Mouse (Mus musculus) forebrain, embryonic 12.5 days (tissue): ENCODE measurements around the gene Caprin1. TPM values are rescaled to one million over a fixed set of nuclear protein-coding genes. Genes with fewer than 3 reads are reported as not detected.

ENCODE experiments used
- ATAC-seq: fragments of 200-750 bp; cut with Nextera tagmentation; 2 replicates; pipeline ENCODE4 v1.8.0; 2017; ENCODE audit warnings: moderate TSS enrichment; ENCODE audit not compliant: low FRiP score
- H3K27ac ChIP-seq: fragments of 300-500 bp; sonication (generic); 2 replicates; pipeline ENCODE4 v1.5.1; 2016; ENCODE audit warnings: mild to moderate bottlenecking
- H3K27me3 ChIP-seq: fragments of 300-500 bp; sonication (generic); 2 replicates; pipeline ENCODE4 v1.6.1; 2016; ENCODE audit warnings: mild to moderate bottlenecking
- H3K36me3 ChIP-seq: fragments of 300-500 bp; sonication (generic); replicated peaks from 2 replicates; pipeline ENCODE4 v1.6.1; 2016; ENCODE audit warnings: mild to moderate bottlenecking
- H3K4me1 ChIP-seq: fragments of 300-500 bp; sonication (generic); 2 replicates; pipeline ENCODE4 v1.6.1; 2016
- H3K4me2 ChIP-seq: fragments of 300-500 bp; sonication (generic); 2 replicates; pipeline ENCODE4 v1.6.1; 2016; ENCODE audit warnings: mild to moderate bottlenecking, moderate library complexity
- H3K4me3 ChIP-seq: fragments of 300-500 bp; sonication (generic); replicated peaks from 2 replicates; pipeline ENCODE4 v1.5.1; 2016; ENCODE audit warnings: mild to moderate bottlenecking
- H3K9ac ChIP-seq: fragments of 300-500 bp; sonication (generic); 2 replicates; pipeline ENCODE4 v1.6.1; 2016; ENCODE audit warnings: mild to moderate bottlenecking
- H3K9me3 ChIP-seq: fragments of 300-500 bp; sonication (generic); 2 replicates; pipeline ENCODE4 v1.6.1; 2016
- WGBS: fragments of 180-500 bp; shearing (Covaris S2); methylation state at CpG from one replicate; pipeline ENCODE4 v1.1.7; 2016; 5-methylcytosine and 5-hydroxymethylcytosine counted together
- polyA plus RNA-seq: library from polyadenylated mRNA; unstranded; fragments of >200 nt; fragmentation: Nextera tagmentation; extraction: Ambion mirVana; gene quantifications from 2 replicates; pipeline ENCODE4 v1.2.1, GENCODE M21; 2016

Gene Caprin1
- 584 and 628 TPM in 2 replicates for polyA plus RNA-seq

GRCm38 (mm10) chr2:103797491-103798009 lies at the start of gene Caprin1:
TSS of gene Caprin1 (minus strand) at chr2:103797649.
- peak within 1 kb of the TSS; percentile 59 for H3K4me2 ChIP-seq
- peaks cover 13% of the 10 kb centered on the region for H3K36me3 ChIP-seq
- H3K4me1 ChIP-seq = peaks cover 16% of the 10 kb centered on the region
- peak within 1 kb of the TSS; percentile 85 for H3K4me3 ChIP-seq
- H3K27ac ChIP-seq = peak within 1 kb of the TSS; percentile 100
- peak; percentile 93 for ATAC-seq
- no peaks in the 10 kb centered on the region for H3K9me3 ChIP-seq
- no peaks in the 10 kb centered on the region for H3K27me3 ChIP-seq
- H3K9ac ChIP-seq = peak within 1 kb of the TSS; percentile 98
- under 1% methylated on average over 31 of the region's 33 CpGs for WGBS

GRCm38 (mm10) chr2:103846875-103847274 lies 49.4 kb upstream of the Caprin1 start:
- 95% methylated on average over 1 of the region's 1 CpGs for whole genome bisulfite sequencing
- no peak for ATAC-seq
- Histone ChIP-seq H3K9ac (no peak overlapping the region), H3K4me2 (no peak overlapping the region), H3K27ac (no peak overlapping the region), H3K9me3 (no peaks in the 10 kb centered on the region), H3K36me3 (no peaks in the 10 kb centered on the region), H3K4me1 (no peaks in the 10 kb centered on the region), H3K4me3 (no peak overlapping the region), H3K27me3 (no peaks in the 10 kb centered on the region)

DNA sequence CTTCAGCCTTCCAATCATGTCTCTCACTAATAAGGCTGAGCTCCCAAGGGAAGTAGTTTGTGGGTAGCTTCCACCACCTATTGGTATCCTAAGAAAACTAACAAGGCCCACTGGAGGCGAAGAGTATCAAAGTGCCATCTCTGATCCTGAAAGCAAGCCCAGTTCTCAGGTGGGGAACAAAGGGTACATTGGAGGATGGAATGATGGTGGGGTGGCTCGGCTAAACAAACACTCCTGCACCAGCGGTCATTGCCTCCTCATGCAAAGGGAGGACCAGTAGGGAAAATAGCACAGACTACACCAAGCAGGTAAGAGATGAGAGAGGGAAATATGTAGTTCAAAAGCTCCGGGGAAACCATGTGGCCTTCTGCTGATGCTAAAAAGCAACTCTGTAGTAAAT lies 48.8 kb upstream of the Caprin1 start:
- Histone ChIP-seq H3K9ac (no peak overlapping the region), H3K4me2 (no peak overlapping the region), H3K27me3 (no peaks in the 10 kb centered on the region), H3K4me3 (no peak overlapping the region), H3K36me3 (no peaks in the 10 kb centered on the region), H3K27ac (no peak overlapping the region), H3K9me3 (no peaks in the 10 kb centered on the region), H3K4me1 (no peaks in the 10 kb centered on the region)
- 83% methylated on average over 4 of the region's 4 CpGs for WGBS
- ATAC-seq = no peak

DNA sequence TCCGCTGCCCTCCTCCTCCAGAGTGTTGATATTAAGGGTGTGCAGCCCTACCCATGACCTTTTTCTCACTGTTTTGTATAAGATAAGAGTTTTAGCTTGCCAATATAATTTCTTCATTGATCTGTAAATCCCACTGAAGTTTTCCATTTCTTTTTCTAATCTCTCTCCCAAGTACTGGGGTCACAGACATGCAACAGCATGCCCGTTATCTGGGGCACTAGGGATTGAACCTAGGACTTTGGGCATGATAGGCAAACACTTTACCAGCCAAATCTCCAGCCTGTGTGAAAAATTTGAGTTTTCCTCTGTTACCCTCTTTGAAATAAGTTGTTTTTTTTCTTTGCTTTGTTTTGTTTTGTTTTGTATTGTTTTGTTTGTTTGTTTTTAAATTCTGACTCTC lies 46.6 kb upstream of the Caprin1 start:
- H3K27ac ChIP-seq = no peak overlapping the region
- H3K9me3 ChIP-seq = no peaks in the 10 kb centered on the region
- H3K36me3 ChIP-seq = no peaks in the 10 kb centered on the region
- no peaks in the 10 kb centered on the region for H3K27me3 ChIP-seq
- no peak overlapping the region for H3K9ac ChIP-seq
- ATAC-seq = no peak
- 85% methylated on average over 2 of the region's 2 CpGs for WGBS
- no peak overlapping the region for H3K4me3 ChIP-seq
- H3K4me2 ChIP-seq = no peak overlapping the region
- H3K4me1 ChIP-seq = no peaks in the 10 kb centered on the region

- no peaks in the 10 kb centered on the region for H3K9me3 ChIP-seq
- H3K27me3 ChIP-seq = no peaks in the 10 kb centered on the region
- 96% methylated on average over 13 of the region's 13 CpGs for WGBS
- no peak overlapping the region for H3K4me2 ChIP-seq
- H3K27ac ChIP-seq = no peak overlapping the region
- no peaks in the 10 kb centered on the region for H3K36me3 ChIP-seq
- H3K4me1 ChIP-seq = no peaks in the 10 kb centered on the region
- no peak for ATAC-seq
- no peak overlapping the region for H3K4me3 ChIP-seq
- H3K9ac ChIP-seq = no peak overlapping the region
These were observed 45.9 kb upstream of the Caprin1 start for GRCm38 (mm10) chr2:103843321-103843720.

GRCm38 (mm10) chr2:103842299-103842698 lies 44.9 kb upstream of the Caprin1 start:
- ATAC-seq = no peak
- Histone ChIP-seq H3K9me3 (no peaks in the 10 kb centered on the region), H3K4me2 (no peak overlapping the region), H3K27ac (no peak overlapping the region), H3K36me3 (no peaks in the 10 kb centered on the region), H3K4me1 (no peaks in the 10 kb centered on the region), H3K9ac (no peak overlapping the region), H3K4me3 (no peak overlapping the region), H3K27me3 (no peaks in the 10 kb centered on the region)
- 92% methylated on average over 5 of the region's 5 CpGs for WGBS

DNA sequence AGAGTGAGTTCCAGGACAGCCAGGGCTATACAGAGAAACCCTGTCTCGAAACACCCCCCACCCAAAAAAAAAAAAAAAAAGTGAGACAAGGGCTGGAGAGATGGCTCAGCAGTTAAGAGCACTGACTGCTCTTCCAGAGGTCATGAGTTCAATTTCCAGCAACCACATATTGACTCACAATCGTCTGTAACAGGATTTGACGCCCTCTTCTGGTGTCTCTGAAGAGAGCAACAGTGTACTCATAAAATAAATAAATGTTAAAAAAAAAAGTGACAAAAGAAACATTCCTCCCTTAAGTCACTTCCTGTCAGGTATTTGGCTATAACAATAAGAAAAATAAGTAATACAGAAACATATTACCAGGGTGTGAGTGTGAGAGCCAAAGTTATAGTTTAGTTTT lies 41.0 kb upstream of the Caprin1 start:
- ATAC-seq = no peak
- H3K27me3 ChIP-seq = no peaks in the 10 kb centered on the region
- no peak overlapping the region for H3K9ac ChIP-seq
- peaks cover 6% of the 10 kb centered on the region; the same call in 1 of the 2 replicates for H3K4me1 ChIP-seq
- 78% methylated on average over 3 of the region's 3 CpGs for WGBS
- H3K4me2 ChIP-seq = no peak overlapping the region
- H3K27ac ChIP-seq = no peak overlapping the region
- no peaks in the 10 kb centered on the region for H3K36me3 ChIP-seq
- no peak overlapping the region for H3K4me3 ChIP-seq
- no peaks in the 10 kb centered on the region for H3K9me3 ChIP-seq

- H3K4me3 ChIP-seq = no peak overlapping the region
- 83% methylated on average over 4 of the region's 4 CpGs for WGBS
- no peak overlapping the region for H3K27ac ChIP-seq
- no peaks in the 10 kb centered on the region for H3K36me3 ChIP-seq
- H3K4me2 ChIP-seq = no peak overlapping the region
- H3K9me3 ChIP-seq = no peaks in the 10 kb centered on the region
- H3K4me1 ChIP-seq = peaks cover 6% of the 10 kb centered on the region; the same call in 1 of the 2 replicates
- no peak overlapping the region for H3K9ac ChIP-seq
- ATAC-seq = no peak
- H3K27me3 ChIP-seq = no peaks in the 10 kb centered on the region
These were observed 39.7 kb upstream of the Caprin1 start for GRCm38 (mm10) chr2:103837166-103837565.

DNA sequence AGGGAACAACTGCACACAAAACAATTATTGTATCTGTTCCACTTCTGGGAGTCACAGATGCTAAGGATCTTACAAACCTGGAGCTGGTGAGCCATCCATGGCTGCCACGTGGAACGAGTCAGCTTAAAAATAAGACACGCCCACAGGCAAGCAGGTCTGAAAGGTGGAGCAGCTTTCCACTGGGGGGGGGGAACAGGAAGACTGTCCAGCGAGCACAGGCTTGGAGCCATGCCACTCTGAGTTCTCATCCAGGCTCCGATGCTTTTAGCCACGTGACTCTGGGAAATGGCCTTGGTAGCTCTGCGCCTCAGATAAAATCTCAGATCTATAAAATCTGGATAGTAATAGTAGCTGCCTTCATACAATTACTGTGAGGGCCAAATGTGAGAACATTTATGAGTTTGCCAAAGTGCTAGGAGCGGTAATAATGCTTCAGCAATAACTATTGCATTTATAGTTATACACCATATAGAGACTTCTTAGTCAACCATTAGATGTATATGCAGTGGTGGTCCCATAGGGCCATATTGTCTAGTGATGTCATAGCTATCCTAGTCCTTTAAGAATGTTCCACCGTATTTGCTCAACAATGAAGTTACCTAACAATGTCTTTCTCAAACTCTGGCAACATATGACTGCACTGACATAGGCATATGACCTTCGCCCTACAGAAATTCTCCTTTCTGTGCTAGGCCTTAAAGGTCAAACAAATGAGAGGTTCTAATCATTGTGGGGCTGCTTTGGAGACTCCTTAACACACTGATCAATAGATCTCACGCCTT lies 38.4 kb upstream of the Caprin1 start:
- H3K9me3 ChIP-seq = no peaks in the 10 kb centered on the region
- H3K9ac ChIP-seq = no peak overlapping the region
- no peak overlapping the region for H3K27ac ChIP-seq
- ATAC-seq = no peak
- no peaks in the 10 kb centered on the region for H3K36me3 ChIP-seq
- H3K4me2 ChIP-seq = no peak overlapping the region
- no peak overlapping the region for H3K4me3 ChIP-seq
- 75% methylated on average over 11 of the region's 11 CpGs for WGBS
- H3K27me3 ChIP-seq = no peaks in the 10 kb centered on the region
- H3K4me1 ChIP-seq = peaks cover 6% of the 10 kb centered on the region; the same call in 1 of the 2 replicates

GRCm38 (mm10) chr2:103833816-103834445 lies 36.5 kb upstream of the Caprin1 start:
- Histone ChIP-seq H3K9me3 (no peaks in the 10 kb centered on the region), H3K27me3 (no peaks in the 10 kb centered on the region), H3K4me2 (no peak overlapping the region), H3K4me3 (no peak overlapping the region), H3K36me3 (no peaks in the 10 kb centered on the region), H3K9ac (no peak overlapping the region), H3K4me1 (peaks cover 6% of the 10 kb centered on the region; the same call in 1 of the 2 replicates), H3K27ac (no peak overlapping the region)
- WGBS = 75% methylated on average over 3 of the region's 3 CpGs
- no peak for ATAC-seq

- Histone ChIP-seq H3K9me3 (no peaks in the 10 kb centered on the region), H3K27me3 (no peaks in the 10 kb centered on the region), H3K9ac (no peak overlapping the region), H3K4me1 (peaks cover 6% of the 10 kb centered on the region; the same call in 1 of the 2 replicates), H3K27ac (no peak overlapping the region), H3K4me2 (no peak overlapping the region), H3K4me3 (no peak overlapping the region), H3K36me3 (no peaks in the 10 kb centered on the region)
- no peak for ATAC-seq
- 90% methylated on average over 5 of the region's 5 CpGs for WGBS
These were observed 35.5 kb upstream of the Caprin1 start for GRCm38 (mm10) chr2:103832899-103833298.

DNA sequence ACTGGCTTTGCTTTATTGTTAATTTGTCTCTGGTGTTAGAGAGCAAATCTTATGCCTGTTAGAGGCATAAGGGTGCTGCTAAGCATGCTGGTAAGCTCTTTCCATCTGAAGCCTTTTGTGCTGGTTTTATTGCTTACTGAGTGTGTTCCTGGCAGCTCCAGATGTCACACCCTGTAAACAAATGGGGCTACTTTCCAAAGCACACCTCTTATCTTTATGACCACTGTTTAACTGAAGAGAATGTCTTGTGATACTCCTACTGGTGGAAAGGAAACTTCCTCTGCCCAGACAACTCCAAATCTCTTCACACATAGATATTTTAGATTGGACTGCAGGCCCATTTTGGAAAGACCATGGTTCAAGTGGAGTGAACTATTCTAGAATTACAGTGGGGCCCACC lies 31.5 kb upstream of the Caprin1 start:
- H3K9ac ChIP-seq = no peak overlapping the region
- no peaks in the 10 kb centered on the region for H3K4me1 ChIP-seq
- no peak overlapping the region for H3K4me3 ChIP-seq
- H3K27ac ChIP-seq = no peak overlapping the region
- no peak overlapping the region for H3K4me2 ChIP-seq
- H3K27me3 ChIP-seq = no peaks in the 10 kb centered on the region
- no peaks in the 10 kb centered on the region for H3K36me3 ChIP-seq
- H3K9me3 ChIP-seq = no peaks in the 10 kb centered on the region
- ATAC-seq = no peak
